Mouse (Mus musculus) thymus, postnatal 25 days (tissue): Measurements from ENCODE around the gene Eno2.

Experiments used
- DNase-seq: peaks from one replicate; pipeline ENCODE4 v3.0.0; 2022

The Eno2 gene

GRCm38 (mm10) chr6:124738511-124739023 lies 30.9 kb downstream of the Eno2 start, which contains the start of gene Ptpn6:
Gene Ptpn6, minus strand, starts transcription at chr6:124738714.
- peak; percentile 58 for DNase-seq

- no peak for DNase-seq
Observed at GRCm38 (mm10) chr6:124737040-124737439, 32.4 kb downstream of the Eno2 start.

GRCm38 (mm10) chr6:124734417-124734816 lies 35.1 kb downstream of the Eno2 start:
- no peak for DNase-seq

DNA sequence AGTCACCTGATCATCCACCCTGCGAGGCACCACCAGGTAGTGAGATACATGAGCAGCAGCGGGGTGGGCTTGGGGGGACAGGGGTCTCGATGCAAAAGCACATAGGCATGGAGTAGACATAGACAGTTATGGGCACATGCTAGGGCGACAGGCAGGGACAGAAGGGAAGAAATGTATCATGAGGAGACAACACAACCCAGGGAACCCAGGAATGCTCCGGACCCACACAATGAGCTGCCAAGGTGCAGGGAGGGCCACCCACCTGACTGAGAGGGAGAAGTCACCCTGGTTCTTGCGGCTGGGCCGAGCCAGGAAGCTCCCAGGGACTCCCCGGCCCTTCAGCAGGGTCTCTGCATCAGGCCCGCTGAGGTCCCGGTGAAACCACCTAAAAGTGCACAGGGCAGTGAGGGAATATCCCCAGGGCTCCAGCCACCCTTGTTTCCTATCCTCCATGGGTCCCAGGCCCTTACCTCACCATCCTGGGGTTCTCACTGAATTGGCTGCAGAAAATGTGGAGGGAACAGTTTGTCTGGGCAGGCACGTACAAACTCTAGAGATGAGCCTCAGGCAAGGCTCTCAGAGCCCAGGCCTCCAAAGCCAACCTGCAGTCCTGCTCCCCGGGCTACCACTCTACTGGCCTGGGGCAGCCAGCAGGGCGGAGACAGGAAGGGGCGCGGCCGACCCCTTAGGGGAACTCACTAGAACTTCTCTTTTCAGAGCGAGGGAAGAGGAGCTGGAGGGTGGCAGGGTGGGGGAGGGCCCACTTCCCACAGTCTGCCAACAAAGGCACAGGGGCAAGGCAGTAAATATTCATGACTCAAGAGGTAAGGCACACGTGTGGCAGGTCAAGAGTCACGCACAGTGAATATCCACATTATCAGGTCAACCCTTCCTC lies 36.8 kb downstream of the Eno2 start:
- DNase-seq, result peak; percentile 88

DNA sequence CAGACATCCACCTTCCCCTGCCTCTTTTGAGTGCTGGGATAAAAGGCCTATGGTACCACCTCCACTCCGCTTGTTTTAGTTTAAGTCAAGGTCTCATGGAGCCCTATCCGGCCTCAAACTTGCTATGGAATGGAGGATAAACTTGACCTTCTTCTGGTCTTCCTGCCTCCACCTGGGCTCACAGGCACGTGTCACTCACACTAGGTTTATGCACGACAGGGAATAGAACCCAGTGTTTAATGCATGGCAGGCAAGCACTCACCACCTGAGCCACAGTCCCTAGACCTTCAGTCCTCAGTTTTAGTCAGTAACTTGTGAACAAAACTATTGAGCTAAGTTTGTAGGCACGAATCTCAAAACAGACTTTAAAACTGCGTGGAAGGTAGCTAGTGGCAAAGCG lies 38.4 kb downstream of the Eno2 start:
- no peak for DNase-seq

DNA sequence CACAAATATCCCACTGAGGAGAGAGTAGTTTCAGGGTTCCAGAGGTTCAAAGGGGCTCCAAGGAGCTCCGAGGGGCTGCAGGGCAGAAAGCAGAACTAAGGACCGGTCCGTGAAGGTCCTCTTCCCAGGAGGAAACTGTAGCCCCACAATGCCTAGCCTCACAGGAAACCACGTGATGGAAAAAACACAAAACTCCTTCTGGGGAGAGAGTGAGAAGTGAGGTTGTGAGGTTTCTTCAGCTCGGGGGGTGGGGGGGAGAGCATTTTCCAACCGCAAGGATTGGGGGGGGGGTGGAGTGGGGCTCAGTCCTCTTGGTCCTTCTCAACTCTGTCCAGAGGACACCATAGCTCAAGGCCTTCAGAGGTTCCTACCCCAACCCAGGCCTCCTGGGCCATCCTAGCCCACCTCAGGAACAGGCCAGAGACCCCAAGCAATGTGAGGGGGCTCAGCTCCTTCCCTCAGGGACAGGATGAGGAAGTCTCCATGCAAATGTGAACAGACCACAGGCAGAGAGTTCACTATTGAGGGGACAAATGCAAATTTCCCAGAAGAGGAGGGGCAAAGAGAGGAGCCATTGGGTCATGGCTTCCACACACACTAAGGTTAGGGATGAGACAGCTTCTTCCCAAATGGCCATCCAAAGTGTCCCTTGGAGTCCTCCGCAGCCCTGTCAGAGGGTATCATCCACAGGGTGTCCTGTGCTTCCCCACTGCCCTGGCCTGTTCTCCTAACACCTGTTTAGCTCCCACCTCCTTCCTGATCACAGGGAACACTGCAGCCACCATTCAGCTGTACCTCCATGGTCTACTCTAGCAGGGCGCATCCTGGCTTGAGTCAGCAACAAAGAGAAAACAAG lies 39.4 kb downstream of the Eno2 start:
- peak; percentile 56 for DNase-seq

DNA sequence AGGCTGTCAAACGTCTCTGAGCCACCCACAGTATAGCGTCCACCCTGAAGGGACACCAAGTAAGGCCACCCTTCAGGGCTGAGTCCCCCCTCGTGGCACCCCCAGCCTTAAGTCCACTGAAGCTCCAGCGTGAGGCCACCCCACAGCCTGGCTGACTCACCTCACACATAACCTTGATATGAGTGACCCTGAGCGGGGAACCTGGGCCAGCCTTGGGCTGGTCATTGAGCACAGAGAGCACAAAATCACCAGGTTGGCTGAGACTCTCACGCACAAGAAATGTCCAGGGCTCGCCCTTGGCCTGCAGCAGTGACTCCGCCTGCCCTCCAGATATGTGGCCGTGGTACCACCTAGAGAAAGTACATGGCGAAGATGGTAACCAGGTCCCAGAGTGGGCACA lies 40.9 kb downstream of the Eno2 start:
- DNase-seq, result no peak

GRCm38 (mm10) chr6:124724472-124724871 lies 45.0 kb downstream of the Eno2 start:
- DNase-seq, result no peak

GRCm38 (mm10) chr6:124723541-124723940 lies 45.9 kb downstream of the Eno2 start:
- DNase-seq, result no peak

GRCm38 (mm10) chr6:124722876-124723473 lies 46.5 kb downstream of the Eno2 start:
- no peak for DNase-seq

DNA sequence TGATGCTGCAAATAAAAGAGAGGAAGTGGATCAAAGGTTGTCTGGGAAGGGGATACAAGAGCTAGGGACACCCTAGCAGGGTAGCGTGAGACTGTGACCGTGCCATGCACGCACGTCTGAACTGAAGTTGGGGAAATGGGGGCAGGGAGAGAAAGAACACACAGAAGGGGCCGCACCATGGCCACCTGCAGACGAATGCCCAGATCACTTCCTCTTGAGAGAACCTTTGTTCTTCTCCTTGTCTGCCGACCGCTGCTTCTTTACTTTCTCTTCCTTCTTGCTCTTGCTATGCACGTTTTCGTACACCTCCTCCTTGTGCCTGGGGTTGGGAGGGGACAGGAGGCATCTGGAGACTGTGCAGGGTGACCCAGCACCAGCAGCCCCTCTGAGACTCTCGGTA lies 48.6 kb downstream of the Eno2 start:
- DNase-seq, result peak; percentile 59

DNA sequence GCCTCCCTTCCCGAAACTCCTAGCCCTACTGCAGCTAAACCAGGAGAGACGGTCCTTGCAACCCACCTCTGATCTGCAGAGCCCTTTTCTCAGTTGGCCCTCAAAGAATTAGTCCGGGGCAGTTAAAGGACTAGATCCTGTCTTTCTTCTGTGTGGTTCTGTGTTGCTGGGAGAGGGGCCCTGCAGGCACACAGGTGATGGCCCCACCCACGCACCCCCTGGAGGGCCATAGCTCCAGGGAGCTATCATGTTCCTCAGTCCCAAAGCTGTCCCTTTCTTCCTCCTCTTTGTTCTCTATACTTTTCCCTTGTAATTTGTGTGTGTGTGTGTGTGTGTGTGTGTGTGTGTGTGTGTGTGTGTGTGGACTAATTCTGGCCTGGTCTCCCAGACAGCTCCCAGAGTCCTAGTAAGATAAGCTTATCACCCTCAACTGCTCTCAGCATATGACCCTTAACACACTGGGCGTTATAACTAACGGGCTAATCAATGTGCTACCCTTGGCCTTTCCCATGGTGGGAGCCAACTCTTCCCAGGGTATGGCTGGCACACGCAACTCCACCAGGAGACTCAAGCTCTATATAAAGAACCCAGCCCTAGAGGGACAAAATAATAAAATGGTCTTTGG lies 50.0 kb downstream of the Eno2 start:
- no peak for DNase-seq

- DNase-seq, result no peak
Observed at GRCm38 (mm10) chr6:124718703-124719102, 50.8 kb downstream of the Eno2 start.

DNA sequence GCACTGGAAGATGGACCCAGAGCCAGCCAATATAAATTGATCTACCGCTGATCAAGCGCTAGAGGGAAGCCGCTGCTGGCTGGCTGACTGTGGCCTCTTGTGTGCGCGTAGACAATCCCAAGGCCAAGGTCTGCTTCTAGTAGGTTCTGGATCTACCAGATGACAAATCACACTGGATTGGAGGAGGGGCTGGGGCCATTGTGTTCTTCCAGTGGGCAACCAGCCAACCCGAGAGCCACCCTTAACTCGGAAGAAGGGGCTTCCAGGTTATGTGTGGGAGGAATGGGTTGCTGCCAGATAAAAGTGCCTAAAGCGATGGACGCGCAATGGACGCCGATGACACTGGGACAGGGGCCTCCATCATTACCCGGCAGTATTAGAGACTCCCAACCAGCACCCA lies 51.5 kb downstream of the Eno2 start:
- DNase-seq, result no peak

DNA sequence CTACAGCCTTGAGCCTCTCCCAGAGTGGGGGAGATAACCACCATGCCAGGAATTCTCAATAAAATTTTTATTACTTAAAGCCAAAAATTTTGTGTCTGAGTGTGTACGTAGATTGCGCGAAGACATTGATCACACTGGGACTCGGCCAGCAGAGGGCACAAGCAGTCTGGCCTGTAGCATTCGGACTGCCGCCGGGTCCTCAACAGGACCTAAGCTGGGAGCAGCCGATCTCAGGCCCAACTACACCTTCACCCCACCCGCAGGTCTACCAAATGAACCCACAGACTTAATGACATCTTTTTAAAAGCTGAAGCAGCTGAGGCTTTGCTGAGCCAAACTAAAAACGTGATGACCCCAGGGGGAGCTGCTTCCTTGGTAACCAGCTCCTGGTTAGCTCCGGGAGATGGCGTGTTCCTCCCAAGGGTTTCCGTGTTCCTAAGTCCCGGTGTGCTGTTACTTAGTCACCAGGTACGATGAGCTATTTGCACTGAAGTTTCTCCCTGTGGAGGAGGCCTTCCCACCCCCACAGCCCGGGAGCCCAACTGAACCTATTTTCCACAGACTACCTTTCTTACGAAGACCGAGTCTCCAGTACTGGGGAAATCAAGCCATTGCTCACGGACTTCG lies 52.5 kb downstream of the Eno2 start:
- peak; percentile 62 for DNase-seq

DNA sequence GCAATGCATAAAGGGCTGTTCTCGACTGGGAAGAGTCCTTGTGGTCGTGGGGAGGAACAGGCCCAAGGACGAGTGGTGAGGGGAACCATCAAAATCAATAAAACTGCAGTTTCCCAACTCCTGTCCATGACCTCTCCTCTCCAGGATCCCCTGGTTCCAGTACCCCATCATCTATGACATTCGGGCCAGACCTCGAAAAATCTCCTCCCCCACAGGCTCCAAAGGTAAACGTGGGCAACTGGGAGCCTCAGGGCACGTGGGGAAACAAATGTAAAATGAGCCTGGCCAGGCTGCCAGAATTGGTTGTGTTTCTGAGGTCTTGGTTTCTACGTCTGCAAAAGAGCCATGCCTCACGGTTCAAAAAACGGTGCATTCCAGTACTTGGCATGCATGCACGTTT lies 56.6 kb downstream of the Eno2 start:
- no peak for DNase-seq

DNA sequence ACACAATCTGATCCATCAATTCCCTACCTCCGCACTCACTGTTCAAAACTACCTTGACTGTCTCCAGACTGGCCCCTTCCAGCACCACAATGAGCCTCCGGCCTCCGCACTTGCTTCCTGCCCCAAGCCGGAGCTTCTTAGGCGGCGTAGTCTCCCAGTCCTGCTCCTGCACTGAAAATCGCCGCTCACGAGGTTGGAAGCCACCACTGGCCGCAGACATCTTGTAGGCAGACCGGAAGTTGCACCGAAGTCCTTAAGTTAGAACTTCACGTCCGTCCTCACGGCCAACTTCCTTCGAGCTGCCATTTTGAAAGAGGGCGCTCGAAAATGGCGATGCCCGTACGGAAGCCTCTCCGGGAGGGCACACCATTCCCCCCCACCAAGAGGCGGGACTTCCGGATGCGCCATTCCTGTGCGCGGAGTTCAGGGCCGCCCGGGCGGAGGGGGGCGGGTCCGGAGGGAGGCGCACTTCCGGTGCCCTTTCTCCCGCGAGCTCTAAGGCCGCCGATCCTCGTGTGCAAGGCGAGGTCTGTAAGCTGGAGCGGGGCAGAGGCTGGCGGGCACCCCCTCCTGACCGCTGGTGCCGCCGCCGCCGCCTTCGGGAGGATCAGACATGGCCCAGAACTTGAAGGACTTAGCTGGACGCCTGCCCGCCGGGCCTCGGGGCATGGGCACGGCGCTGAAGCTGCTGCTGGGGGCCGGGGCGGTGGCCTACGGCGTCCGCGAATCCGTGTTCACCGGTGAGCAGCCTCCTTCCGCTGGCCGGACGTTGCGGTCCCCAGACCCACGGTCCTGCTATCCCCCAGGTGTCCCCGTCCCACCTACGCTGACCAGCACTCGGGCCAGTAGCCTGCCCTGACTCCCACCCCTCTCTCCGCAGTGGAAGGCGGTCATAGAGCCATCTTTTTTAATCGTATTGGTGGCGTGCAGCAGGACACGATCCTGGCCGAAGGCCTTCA lies 57.4 kb downstream of the Eno2 start, which contains the start of the genes Emg1 and Phb2:
Gene Emg1 (minus strand): TSS at position 355 of the 959 bp plus-strand sequence.
Gene Phb2 (plus strand): TSS at position 513 of the 959 bp plus-strand sequence.
- peak; percentile 98 for DNase-seq
